Mouse (Mus musculus) adrenal gland, adult (tissue): ENCODE measurements around the gene Saal1.
"Not testable (repeated sequence)": the region's sequence is repeated elsewhere in the genome, so short reads cannot be mapped to it uniquely, and the experiment has no call there.

ENCODE experiments used
- DNase-seq, 2 experiments: peaks; one replicate each; pipeline ENCODE4 v3.0.0; 2022 to 2023; ENCODE audit warnings: low spot score in 1 of 2; ENCODE audit not compliant: inconsistent age in 2 of 2

Gene Saal1

DNA sequence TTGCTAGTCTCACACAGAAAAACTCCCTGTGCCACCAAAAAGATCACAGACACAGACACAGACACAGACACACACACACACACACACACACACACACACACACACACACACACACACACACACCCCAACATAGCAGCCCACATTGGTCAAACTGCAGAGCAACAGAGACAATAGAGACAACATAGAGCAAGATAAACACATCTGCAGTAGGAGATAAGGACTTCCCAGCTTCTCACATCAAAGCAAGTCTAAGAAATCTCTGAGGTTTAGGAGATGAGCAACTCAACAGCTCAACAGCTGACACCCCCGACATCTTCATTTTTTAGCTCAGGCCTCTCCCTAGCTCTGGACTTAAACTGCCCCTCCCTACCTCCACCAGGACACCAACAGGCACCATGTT lies 13.7 kb downstream of the Saal1 start:
- DNase-seq = no peak

DNA sequence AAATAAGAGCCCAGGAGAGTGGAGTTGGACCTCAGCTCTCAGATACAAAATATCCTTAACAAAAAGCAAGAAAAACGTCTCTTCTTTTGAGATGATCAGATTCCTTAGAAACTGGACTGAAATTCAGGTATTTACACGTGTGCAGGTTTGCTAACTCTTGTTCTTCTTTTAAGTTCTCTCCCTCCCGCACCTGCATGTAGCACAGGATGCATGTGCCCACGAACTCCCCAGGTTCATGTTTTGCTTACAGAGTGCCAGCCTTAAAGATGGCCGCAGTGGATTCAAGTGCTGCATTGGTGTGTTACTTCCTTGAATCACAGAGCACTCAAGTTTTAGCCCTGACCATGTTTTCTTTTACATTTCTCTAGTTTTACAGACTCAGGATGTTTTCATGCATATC lies 23.7 kb downstream of the Saal1 start:
- no peak for DNase-seq

DNA sequence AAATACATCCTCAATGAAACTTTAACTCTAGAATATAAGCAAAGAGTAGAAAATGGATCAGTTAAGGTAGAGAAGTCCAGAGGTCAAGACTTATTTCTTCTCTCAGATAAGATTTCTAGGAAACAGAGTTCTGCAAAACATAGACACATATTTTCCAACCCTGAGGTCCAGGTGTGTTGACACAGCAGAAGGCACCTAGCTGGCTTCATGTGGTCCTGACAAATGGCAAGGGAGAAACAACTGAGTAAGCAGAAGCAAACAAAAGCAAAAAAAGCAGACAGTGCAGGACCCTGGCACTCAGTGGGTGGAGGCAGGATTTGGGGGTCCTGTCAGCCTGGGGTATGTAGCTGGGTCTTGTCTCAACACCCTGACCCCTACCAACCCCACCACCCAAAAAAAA lies 29.7 kb downstream of the Saal1 start:
- DNase-seq = no peak

DNA sequence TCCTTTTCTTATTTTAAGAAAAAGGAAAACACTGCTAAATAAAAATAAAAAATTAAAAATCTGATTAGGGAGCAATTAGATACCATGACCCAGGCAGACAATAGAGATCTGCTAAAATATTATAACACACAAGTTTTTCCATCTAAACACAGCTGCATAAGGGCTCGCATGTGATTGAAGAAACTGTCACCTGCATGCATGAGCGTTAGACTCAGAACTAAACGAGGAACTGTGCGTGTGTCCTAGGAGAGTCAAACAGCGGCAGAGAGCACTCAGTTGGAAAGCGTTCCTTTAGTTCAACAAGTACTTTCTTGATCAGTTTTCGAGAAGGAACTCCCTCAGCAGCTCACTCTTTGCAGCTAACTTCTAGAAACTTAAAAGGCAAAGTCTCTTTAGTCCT lies 31.4 kb downstream of the Saal1 start:
- DNase-seq = not testable (repeated sequence)

DNA sequence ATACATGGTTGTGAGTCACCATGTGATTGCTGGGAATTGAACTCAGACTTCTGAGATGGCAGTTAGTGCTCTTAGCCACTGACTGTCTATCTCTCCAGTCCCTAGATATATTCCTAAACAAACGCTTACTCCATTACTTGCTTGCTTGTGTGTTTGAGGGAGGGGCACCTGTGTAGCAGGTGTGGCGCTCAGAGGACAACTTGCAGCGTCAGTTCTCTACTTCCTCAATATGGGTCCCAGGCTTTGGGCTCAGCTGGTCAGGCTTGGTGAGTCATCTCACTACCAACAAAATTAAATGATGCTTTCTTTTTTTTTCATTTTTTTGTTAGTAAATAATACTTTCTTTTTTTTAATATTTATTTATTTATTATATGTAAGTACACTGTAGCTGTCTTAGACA lies 32.1 kb downstream of the Saal1 start:
- no peak for DNase-seq

DNA sequence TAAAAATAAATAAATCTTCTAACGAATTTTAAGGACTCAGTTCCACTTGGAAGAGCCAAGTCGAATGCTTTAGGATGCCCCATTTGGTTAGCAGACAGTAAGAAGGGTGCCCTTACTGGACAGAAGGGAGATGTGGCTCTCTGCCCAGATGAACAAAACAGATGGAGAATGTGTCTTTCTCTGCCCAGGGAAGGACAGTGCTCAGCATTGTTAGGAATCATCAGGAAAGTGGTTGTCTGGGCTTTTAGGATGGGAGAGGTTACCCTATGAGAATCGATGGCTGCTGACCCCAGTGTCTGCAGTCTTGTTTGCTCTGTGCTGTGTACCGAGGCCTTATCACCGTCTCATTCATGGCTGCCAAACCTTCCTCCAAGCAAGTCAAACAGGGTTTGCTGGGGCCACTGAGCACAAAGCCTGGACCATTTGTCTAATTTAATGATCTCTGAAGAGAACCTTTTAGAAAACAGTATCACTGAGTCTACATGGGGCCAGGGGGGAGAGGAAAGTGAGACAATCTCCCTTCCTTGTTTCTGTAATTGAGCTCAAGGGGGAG lies 33.6 kb downstream of the Saal1 start:
- no peak for DNase-seq

DNA sequence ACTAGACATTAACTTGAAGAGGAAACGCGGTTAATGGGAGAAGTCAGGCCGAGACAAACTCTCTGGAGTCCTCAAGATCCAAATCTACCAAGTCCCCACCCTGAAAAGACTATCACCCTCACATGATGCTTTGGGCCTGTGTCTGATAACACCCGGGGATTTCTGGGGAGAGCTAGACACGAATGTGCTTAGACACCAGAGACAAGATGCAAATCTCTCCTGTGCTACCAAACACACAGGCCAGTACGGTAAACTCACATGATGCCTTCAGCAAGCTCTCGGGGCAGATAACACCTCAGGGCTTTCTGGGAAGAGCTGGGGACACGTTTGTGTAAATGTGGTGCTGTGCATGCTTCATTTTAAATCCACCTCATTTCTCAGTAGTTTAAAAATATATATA lies 34.6 kb downstream of the Saal1 start:
- no peak for DNase-seq

DNA sequence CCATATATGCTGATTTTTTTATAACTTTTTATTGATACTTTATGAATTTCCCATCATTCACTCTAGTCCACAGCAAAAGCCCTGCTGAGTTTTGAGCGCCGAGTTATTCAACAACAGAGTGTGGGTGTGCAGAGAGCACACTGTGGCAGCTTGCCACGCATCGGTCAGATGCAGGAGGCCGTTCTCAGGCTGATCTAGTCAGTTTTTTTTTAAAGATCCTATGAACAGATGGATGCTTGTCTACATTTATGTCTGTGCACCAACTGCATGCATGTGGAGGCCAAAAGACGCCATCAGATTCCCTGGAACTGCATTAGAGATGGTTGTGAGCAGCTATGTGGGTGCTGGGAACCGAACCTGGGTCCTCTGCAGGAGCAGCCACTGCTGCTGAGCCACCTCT lies 35.4 kb downstream of the Saal1 start:
- no peak for DNase-seq

DNA sequence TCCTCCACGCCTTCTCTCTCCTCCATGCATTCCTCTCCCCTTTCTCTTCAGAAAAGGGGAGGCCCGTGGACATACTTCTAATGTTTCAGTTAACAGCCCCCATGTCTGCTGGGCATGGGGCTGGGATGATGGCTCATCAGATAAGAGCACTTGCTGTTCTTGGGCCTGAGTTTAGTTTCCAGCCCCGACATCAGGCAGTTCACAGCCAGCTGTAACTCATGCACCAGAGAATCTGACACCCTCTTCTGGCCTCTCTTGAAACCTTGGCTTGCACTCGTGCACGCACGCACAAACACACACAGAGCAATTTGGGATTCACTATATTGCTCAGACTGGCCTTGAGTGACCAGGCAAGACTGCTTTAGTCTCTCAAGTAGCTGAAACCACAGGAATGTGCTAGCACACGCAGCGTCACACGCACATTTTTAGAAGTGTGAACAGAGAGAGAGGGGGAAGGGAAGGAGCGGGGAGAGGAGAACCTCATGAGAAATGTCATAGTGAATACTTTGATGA lies 38.3 kb downstream of the Saal1 start, which contains the start of gene Tph1:
TSS of gene Tph1 (minus strand) at position 378 of the 513 bp plus-strand sequence.
- no peak for DNase-seq

DNA sequence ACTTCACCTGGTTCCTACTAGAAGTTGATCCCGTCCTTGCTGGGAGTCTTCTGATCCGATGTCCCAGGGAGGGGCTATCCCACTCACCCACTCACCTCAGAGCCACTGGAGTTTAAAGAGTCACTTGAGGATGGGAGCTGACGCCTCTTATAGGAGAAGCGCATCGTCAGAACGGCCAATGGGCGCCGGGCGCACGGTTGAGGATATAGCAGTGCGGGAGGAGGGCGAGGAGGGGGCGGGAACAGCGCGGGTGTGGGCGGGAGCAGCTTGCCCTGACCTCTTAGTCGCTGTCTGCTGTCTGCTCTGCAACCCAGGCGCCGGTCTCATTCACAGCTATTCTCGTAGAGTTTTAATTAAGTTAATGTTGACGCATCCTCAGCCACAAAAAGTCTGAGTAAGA lies 43.2 kb downstream of the Saal1 start:
- DNase-seq = no peak

DNA sequence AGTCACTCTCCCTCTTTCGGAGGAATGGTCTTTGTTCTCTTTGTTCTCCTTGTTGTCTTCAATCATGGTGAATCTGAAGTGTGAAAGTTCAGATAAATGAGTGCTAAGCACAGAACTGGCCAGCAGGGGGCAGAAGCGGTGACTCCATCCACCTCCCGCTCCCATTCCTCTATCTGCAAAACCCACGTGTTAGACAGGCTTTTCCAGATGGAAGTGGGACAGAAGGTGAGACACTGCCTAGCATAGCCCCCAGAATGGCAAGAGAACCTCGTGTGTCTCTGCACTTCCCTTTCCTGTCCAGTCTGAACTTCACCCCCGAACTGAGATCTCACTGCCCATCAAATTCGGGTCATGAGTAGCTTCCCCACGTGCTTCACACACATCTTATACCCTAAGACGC lies 45.2 kb downstream of the Saal1 start:
- peak; percentile 14 to 65 for DNase-seq

DNA sequence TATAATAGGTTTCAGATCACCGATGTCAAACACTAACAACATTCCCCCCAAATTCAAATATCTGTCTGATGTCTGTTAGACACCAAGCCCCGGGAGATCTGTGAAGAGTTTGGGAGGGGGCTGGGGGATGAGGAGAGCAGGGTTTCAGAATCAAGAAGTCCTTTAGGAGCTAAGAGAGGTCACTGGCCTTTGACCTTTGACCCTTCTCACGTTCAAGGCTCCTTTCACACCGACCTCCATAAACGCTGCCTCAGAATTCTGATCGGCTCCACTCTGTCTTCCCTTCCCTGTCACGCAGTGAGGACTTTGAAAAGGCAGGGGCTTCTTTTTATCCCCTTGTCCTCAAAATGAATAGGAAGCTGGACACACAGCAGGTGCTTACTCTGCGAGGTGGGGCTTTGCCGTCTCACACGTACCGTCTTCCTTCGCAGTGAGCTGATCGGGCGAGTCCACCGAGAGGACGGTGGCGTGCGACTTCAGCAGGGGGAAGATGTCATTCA lies 48.8 kb downstream of the Saal1 start:
- DNase-seq = no peak

DNA sequence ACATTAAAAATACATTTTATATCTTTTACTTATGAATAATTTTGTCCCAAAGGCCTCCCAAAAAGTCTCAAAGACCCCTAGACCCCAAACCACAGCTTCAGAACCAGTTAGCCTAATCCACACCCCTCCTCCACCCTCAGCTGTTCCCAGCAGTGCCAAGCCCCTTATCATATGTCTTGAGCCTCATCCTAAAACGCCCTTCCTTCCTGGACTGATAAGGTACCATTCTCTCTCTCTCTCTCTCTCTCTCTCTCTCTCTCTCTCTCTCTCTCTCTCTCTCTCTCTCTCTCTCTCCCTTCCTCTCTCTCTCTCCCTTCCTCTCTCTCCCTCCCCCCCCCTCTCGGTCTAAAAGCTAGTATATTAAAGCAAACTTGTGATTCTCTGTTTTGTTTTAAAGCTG lies 58.2 kb downstream of the Saal1 start:
- DNase-seq = no peak

DNA sequence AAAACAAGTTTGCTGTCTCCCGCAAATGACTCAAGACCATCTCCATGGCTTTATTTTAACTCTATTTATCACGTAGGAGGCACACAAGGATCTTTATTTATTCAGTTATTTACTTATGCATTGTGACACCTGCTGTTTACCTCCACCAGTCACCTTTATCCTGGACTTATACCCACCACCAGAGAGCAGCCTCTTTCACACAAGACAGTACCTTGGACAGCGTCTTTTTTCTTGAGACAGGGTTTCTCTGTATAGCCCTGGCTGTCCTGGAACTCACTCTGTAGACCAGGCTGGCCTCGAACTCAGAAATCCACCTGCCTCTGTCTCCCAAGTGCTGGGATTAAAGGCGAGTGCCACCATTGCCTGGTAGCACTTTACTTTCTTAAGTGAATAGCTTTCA lies 60.2 kb downstream of the Saal1 start:
- not testable (repeated sequence) for DNase-seq

DNA sequence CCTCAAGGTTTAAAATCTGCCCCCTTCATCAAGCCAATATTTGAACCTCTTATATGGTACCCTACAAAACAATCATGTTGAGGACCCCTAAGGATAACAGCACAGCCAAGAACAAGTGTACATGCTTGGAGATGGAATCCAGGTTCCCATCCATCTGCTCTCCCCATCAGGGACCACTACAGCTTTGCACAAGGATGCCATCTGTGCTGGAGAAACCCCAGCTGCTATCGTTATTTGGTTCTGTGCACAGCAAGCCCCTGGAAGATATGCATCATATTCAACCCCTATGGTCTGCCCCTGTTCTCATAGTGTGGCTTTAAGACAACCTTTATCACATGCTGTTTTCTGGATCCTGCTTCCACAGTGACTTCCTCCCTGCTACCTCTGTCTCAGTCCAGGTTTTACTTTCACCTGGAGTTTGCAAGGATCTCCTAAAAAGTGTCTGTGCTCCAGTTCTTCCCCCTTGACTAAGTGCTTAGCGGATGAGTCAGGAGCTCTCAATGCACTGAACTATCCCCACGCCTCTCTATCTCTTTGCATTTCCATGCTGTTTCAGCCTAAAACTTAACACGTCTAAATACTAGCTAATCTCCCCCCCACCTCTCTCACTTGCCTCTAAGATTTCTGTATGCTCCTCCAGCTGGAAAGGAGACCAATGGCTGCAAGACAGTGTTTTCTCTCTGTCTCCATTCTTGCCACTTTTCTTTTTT lies 61.9 kb downstream of the Saal1 start:
- DNase-seq = no peak

DNA sequence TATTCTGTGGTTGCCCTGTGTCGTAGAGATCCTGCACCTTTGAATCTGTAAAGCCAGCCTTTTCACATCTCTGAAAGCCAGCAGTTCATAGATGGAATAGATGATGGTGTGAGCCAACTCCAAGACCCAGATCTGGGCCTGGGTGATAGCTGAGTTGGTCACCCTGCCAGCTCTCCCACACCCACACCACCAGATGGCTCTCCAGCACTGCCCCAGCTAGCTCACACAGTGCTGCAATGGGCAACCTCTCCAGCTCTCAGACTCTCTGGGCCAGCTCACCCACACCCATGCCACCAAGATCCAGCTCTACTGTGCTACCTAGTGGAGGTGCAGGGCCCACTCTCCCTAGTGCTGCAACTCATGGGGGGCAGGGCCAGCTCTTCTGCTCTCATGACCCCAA lies 67.3 kb downstream of the Saal1 start:
- DNase-seq = peak in 1 of 2 experiments; percentile 30

DNA sequence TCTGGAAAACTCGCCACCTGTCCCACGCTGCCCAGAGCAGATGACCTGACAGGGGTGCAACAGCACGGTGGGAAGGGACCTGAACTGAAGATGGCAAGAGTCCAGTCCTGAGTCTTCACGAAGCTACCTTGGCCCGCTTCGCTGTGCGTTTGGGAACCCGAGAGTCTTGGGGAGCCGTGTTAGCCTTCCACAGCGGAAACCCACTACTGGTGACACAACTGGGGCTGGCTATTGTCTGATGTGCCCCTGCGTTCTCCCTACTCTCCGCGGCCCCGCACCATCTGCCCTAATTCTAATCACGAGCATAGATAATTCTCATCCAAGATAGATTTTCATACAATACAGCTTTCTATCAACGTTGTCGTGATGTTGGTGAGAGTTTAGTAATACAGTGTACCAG lies 70.4 kb downstream of the Saal1 start:
- no peak for DNase-seq

DNA sequence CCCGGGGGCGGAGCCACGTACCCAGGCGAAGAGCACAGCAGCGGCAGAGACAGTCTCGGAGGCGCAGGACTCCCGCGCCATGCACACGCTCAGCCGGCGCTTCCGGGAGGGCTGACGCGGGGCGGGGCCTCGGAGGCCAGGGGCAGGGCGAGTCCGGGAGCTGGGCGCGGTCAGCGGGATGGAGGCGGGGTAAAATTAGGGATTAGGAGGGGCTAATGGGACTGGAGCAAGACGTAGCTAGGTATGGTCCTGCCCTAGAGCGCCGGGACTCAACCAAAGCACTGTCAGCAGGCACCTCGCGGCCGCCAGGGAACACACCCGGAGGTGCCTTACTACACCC lies 70.8 kb downstream of the Saal1 start, which contains the start of gene Sergef:
TSS of gene Sergef (minus strand) at position 116 of the 340 bp plus-strand sequence.
- DNase-seq = peak; percentile 96 to 98

DNA sequence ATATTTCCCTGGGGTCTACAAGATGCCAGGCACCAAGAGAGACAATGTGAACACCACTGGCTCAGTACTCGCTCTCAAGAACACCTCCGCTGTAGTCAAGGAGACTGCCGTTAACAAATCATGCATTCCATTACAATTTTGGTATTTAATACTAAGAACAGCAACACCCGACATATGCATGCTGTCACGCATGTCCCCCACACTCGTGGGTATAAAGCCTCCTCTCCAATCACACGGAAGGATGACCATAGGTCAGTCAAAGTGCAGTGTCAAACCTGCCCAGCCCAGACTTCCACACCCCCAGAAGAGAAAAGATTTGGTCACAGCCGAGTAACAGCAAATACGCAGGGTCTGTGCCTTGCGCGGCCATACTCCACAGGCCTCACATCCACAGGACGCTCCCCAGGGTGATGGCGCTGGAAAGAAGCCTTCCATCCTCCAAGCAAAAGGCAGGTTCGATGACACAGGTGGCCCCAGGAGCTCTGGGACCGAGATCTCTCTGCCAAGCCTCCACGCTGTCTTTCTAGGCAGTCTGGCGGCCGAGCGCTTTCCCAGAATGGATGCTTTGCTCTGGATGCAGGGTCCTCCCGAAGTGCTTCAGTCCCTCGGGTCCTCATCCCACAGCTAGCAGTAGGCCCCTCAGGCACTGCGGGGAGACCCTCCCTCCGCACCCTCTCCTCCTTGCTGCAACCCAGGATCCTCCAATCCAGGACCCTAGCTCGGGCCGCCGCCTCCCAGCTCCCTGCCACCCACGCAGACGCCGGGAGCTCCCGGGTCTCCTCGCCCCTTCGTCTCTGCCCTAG lies 71.4 kb downstream of the Saal1 start:
- DNase-seq = no peak
